Mouse (Mus musculus) lung, postnatal 0 days (tissue): ENCODE measurements at regions not wholly inside any gene's neighbourhood (a gene's known extent, or its start where the extent isn't known, plus 50 kb on each side); places are given as distances from the start of the nearest gene placed in this dataset.

Experiments used
- CTCF ChIP-seq: IDR thresholded peaks from 2 replicates; pipeline ENCODE4 v1.5.1; 2016; ENCODE audit warnings: antibody characterized with exemption, mild to moderate bottlenecking
- EP300 ChIP-seq: IDR thresholded peaks from 2 replicates; pipeline ENCODE4 v1.6.1; 2016; ENCODE audit warnings: antibody characterized with exemption, mild to moderate bottlenecking, control low read depth

GRCm38 (mm10) chr14:46172181-46172874 is 206.9 kb upstream of the Gm15217 start:
- TF ChIP-seq CTCF (no peak), EP300 (no peak)
